Comparison of ENCODE assay signal across 10 mouse cellular contexts in the genomic region with DNA sequence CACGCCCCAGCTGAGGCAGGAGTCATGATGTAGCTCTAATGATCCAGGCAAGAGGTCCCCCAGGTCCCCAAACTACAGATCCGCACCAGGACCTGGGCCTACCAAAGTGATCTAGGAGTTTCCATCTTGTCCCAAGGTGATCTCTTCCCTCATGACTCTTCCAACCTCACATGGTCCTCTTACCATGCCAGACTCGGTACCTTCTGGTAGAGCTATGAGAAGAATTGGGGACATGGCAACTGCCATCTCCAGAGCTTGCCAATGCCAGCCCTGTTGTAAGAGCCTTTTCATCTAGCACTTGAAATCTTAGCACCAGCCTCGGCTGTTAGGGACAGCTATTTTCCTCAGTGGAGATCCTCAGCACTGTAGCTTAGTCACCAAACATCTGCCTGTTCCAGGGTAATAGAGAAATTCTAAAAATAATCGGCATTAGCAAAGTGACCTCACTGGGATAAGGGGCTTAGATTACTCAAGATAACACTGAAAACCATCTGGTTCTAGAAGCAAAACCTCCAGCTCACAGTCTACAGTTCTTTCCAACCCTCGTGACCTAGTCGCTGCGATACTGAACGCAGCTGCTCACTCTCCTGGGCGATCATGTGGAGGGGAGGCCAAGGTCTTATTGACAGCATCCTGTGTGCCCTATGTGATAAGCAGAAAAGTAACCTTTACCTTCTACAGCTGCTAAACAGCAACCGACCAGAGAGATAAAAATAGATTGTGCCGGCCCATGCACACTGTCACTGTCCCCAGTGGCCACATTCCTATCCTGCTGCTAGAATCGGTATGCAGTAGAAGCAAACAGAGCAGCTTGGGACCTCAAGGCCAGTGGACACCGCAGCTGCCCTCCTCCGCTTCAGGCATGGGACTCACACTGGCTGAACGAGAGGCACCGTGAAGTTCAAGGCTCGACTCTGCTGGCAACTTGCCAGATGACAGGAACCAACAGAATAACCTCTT.
A peak's percentile ranks its signal among the peaks of the same experiment; 100 is the strongest.
DNase-seq lines count a peak whose midpoint lies in the region; ATAC-seq and TF ChIP-seq lines count a peak whose summit lies in the region.
"Had no signal": no experiment of that assay in that cellular context is flagged by ENCODE, and none has a peak within 500 bp of the region (broad histone marks: within the 10 kb centered on the region; RNA-seq: fewer than 3 reads in every experiment).

No protein-coding gene starts in this region.

- DNase-seq in kidney, adult 9 months = no peak
- DNase-seq in brain, adult 2 months (ENCODE audit: low read depth, low spot score) = peak; percentile 72
- peak; percentile 59 to 69 for DNase-seq in heart, postnatal 14 days
- DNase-seq in cerebellum, postnatal 14 days = no peak
- no peak for DNase-seq in urinary bladder, postnatal 4 days (ENCODE audit: low spot score in 2 of 2)
- no peak for DNase-seq in layer of hippocampus, postnatal 36 days

- no peak overlapping the region for H3K27ac ChIP-seq in kidney, embryonic 16.5 days (ENCODE audit: low read length)
- H3K27ac ChIP-seq in olfactory bulb, adult 2 months (ENCODE audit: insufficient read depth, low read depth, low read length) = peak overlapping the region; percentile 95
- H3K27ac ChIP-seq: neural tube, embryonic 13.5 days had no signal

- H3K27me3 ChIP-seq in kidney, embryonic 16.5 days (ENCODE audit: insufficient read depth, low read length) = no peaks in the 10 kb centered on the region
- H3K27me3 ChIP-seq: neural tube, embryonic 13.5 days had no signal

- no peak for TF ChIP-seq CTCF in olfactory bulb, adult 2 months (IDR thresholded peaks at IDR 0.05; ENCODE audit: insufficient read depth, low read depth, low read length)

- peaks cover 22% of the 10 kb centered on the region for H3K4me1 ChIP-seq in kidney, embryonic 16.5 days (ENCODE audit: insufficient read depth, low read length)
- H3K4me1 ChIP-seq in olfactory bulb, adult 2 months (ENCODE audit: control insufficient read depth, insufficient read depth, low read length) = peaks cover 41% of the 10 kb centered on the region

- no peak overlapping the region for H3K4me2 ChIP-seq in kidney, embryonic 16.5 days (replicated peaks; ENCODE audit: low read depth, low read length)
- H3K4me2 ChIP-seq: neural tube, embryonic 13.5 days had no signal

- WGBS in kidney, embryonic 16.5 days = 51% methylated on average over 18 of the region's 18 CpGs
- 41% methylated on average over 18 of the region's 18 CpGs for WGBS in olfactory bulb, adult 2 months

- no peak overlapping the region for H3K4me3 ChIP-seq in kidney, embryonic 16.5 days (ENCODE audit: low read length)
- H3K4me3 ChIP-seq in olfactory bulb, adult 2 months (ENCODE audit: insufficient read depth, low read depth, low read length) = no peak overlapping the region
- H3K4me3 ChIP-seq: neural tube, embryonic 13.5 days had no signal

- intact Hi-C loops in heart, postnatal 14 days (cut with DNase I) = no loop called here

- peaks cover under 1% of the 10 kb centered on the region; the same call in 1 of the 2 replicates for H3K36me3 ChIP-seq in kidney, embryonic 16.5 days (ENCODE audit: insufficient read depth, low read length)

- no peak for TF ChIP-seq POLR2A in olfactory bulb, adult 2 months (IDR thresholded peaks at IDR 0.05; ENCODE audit: insufficient read depth, low read depth, low read length)

- H3K9ac ChIP-seq in kidney, embryonic 16.5 days (replicated peaks; ENCODE audit: low read length) = no peak overlapping the region
- H3K9ac ChIP-seq: neural tube, embryonic 13.5 days had no signal

- no peaks in the 10 kb centered on the region for H3K9me3 ChIP-seq in kidney, embryonic 16.5 days (ENCODE audit: low read length)
- H3K9me3 ChIP-seq: G1E; neural tube, embryonic 13.5 days had no signal

- peak; percentile 60; the same call in 1 of the 2 replicates for ATAC-seq in kidney, embryonic 16.5 days (ENCODE audit: low FRiP score, low TSS enrichment)

Comparison
In these comparisons a context has a peak if more than half of its experiments do, and no peak if none do; other contexts are left out.
1. DNase-seq: peak in brain, adult 2 months (single experiment) and heart, postnatal 14 days (2 of 2); none in kidney, adult 9 months (single experiment), cerebellum, postnatal 14 days (0 of 2), urinary bladder, postnatal 4 days (0 of 2) and layer of hippocampus, postnatal 36 days (0 of 2).